Mouse (Mus musculus): ENCODE data around the gene Pms1.
A peak's percentile ranks its signal among the peaks of the same experiment; 100 is the strongest.

Pms1 gene

DNA sequence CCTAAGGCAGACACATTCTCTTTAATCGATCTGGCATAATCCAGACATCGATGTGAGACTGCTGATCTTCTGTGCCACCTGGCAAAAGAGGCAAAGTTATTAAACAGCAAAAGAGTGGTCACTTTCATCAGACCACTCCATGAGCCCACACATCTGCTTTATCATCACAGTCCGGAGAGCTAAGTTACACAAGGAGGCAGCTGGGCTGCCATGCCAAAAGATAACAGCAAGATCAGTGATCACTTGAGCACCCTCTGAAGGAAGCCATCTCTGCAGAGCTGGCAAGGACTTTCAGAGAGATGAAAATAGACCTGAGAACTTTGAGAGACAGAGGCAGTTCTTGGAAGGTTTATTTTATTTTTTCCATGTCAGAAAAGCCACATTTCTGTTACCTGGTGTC, 102.3 kb downstream of the Pms1 start:
- DNase-seq (ENCODE audit: low spot score): no peak

DNA sequence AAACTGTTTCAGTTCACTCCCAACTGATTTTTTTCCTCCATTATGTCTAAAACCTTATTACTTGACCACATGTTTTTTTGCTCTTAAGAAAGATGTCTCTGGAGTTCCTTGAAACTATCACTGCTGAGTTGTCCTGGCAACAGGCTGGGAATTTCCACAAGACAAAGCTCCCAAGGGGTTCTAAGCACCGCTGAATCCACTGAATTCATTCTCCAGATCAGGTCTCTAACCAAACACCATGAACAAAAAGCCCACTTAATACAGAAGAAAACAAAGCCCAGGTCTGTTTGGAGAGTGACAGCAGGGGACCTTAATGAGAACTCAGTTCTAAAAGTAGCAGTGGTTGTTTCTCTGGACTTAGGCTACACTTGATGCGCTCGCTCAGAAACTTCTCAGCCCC, 105.6 kb downstream of the Pms1 start:
- DNase-seq (ENCODE audit: low spot score): no peak

DNA sequence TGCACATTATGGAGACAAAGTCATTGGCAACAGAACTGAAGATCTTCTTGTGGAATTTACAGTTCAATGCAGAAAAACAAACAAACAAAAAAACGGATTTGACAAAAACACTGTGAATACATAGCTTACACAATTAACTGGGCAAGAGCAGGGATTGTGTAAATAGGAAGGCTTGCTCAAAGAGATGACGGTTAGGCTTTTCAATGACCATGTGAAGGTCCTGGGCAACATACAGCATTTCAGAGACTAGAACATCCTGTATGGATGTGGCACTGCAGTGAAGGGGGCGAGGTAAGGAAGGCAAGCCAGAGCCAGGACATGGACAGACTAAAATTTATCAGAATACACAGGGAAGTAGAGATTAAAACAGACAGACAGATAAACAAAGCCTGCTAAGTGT, 107.2 kb downstream of the Pms1 start:
- no peak for DNase-seq (ENCODE audit: low spot score)

DNA sequence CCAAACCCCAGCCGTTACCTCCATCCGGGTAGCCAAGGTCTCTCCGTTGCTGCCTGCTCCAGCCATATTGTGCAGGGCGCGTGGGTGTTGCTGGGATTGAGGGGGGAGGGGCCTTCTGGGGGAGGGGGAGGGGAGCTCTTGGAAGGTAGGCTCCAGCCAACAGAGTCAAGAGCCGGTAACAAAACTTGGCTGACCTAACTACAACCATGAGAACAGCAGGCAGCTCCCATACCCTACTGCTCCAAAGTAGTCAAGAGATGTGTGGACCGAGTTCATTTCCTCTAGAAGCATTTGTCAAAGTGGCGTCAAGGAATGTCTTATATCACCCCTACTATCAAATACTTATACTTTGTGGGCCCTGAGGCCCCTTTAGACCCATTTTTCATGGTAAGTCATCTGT, 109.3 kb downstream of the Pms1 start, which contains the start of gene 1700019A02Rik:
Gene 1700019A02Rik (minus strand): TSS at position 101 of the 400 bp plus-strand sequence.
- DNase-seq (ENCODE audit: low spot score): no peak

DNA sequence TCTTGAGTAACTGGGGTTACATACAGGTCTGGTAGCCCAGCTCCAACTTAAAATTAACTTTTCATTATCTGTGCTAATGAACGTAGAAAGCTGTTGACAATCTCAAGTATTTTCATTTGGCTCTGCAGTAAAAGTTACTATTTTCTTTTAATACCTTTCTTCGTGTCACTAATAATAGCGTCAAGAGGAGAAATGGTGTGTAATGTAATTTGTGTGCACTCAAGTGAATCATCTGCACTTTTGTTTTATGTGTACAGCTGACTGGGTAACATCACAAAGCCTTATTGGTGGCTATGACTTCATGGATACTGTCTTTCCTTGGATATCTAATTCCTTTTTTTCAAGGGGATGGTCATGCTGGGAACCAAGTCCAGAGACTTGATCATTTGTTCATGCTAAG, 110.5 kb downstream of the Pms1 start:
- peak; percentile 57 for DNase-seq (ENCODE audit: low spot score)

- no peak for DNase-seq (ENCODE audit: low spot score)
Measured at GRCm38 (mm10) chr1:53157715-53158114, 139.1 kb downstream of the Pms1 start.
